10 mouse cellular contexts compared by ENCODE assay signal in genomic region chr7:138454498-138455225, GRCm38 (mm10). TPM values are rescaled to one million over a fixed set of nuclear protein-coding genes. Genes with fewer than 3 reads are reported as not detected.
DNase-seq lines count a peak whose midpoint lies in the region; ATAC-seq and TF ChIP-seq lines count a peak whose summit lies in the region.
"Not testable (repeated sequence)": the region's sequence is repeated elsewhere in the genome, so short reads cannot be mapped to it uniquely, and the experiment has no call there.
"Had no signal": no experiment of that assay in that cellular context is flagged by ENCODE, and none has a peak within 500 bp of the region (broad histone marks: within the 10 kb centered on the region; RNA-seq: fewer than 3 reads in every experiment).

No protein-coding gene starts in this region.

- not testable (repeated sequence) for H3K9me3 ChIP-seq in forebrain, embryonic 12.5 days; hindbrain, embryonic 15.5 days; kidney, embryonic 16.5 days (ENCODE audit: low read length); limb, embryonic 13.5 days

- 0 out of 2 replicates have a peak overlapping the region, but pooled peaks have one; percentile 3 for H3K4me2 ChIP-seq in forebrain, embryonic 12.5 days
- H3K4me2 ChIP-seq in hindbrain, embryonic 15.5 days, result 0 out of 2 replicates have a peak overlapping the region, but pooled peaks have one; percentile 4
- H3K4me2 ChIP-seq in kidney, embryonic 16.5 days (replicated peaks; ENCODE audit: low read depth, low read length), result 0 out of 2 replicates have a peak overlapping the region, but pooled peaks have one; percentile 6
- peak overlapping the region; percentile 21; the same call in 1 of the 2 replicates for H3K4me2 ChIP-seq in limb, embryonic 13.5 days (replicated peaks)

- H3K36me3 ChIP-seq in forebrain, embryonic 12.5 days (replicated peaks); hindbrain, embryonic 15.5 days; kidney, adult 2 months (ENCODE audit: control insufficient read depth, insufficient read depth, low read length); kidney, embryonic 16.5 days (ENCODE audit: insufficient read depth, low read length); limb, embryonic 13.5 days: not testable (repeated sequence)

- H3K9ac ChIP-seq in forebrain, embryonic 12.5 days; hindbrain, embryonic 15.5 days; kidney, embryonic 16.5 days (replicated peaks; ENCODE audit: low read length); limb, embryonic 13.5 days: not testable (repeated sequence)

- not testable (repeated sequence) for H3K4me3 ChIP-seq in forebrain, embryonic 12.5 days (replicated peaks); hindbrain, embryonic 15.5 days; kidney, adult 2 months (ENCODE audit: insufficient read depth, low read depth, low read length); kidney, embryonic 16.5 days (ENCODE audit: low read length); limb, embryonic 13.5 days

- TF ChIP-seq CTCF in kidney, adult 2 months (conservative IDR thresholded peaks at IDR 0.05; ENCODE audit: insufficient read depth, insufficient read length, low read depth, low read length), result not testable (repeated sequence)

- WGBS in forebrain, embryonic 12.5 days, result 41% methylated on average over 14 of the region's 14 CpGs
- 44% methylated on average over 14 of the region's 14 CpGs for whole genome bisulfite sequencing in hindbrain, embryonic 15.5 days
- 23% methylated on average over 14 of the region's 14 CpGs for WGBS in kidney, adult 2 months
- whole genome bisulfite sequencing in kidney, embryonic 16.5 days, result 40% methylated on average over 14 of the region's 14 CpGs
- 38% methylated on average over 14 of the region's 14 CpGs for WGBS in limb, embryonic 13.5 days

- not testable (repeated sequence) for H3K27ac ChIP-seq in forebrain, embryonic 12.5 days; hindbrain, embryonic 15.5 days (replicated peaks); kidney, adult 2 months (ENCODE audit: insufficient read depth, low read depth, low read length); kidney, embryonic 16.5 days (ENCODE audit: low read length); limb, embryonic 13.5 days

- peaks cover 11% of the 10 kb centered on the region for H3K4me1 ChIP-seq in forebrain, embryonic 12.5 days
- H3K4me1 ChIP-seq in hindbrain, embryonic 15.5 days (replicated peaks); kidney, adult 2 months (ENCODE audit: control insufficient read depth, insufficient read depth, low read length); kidney, embryonic 16.5 days (ENCODE audit: insufficient read depth, low read length); limb, embryonic 13.5 days: not testable (repeated sequence)

- H3K27me3 ChIP-seq in forebrain, embryonic 12.5 days; hindbrain, embryonic 15.5 days; kidney, adult 2 months (replicated peaks; ENCODE audit: control insufficient read depth, insufficient read depth, low read length); kidney, embryonic 16.5 days (ENCODE audit: insufficient read depth, low read length); limb, embryonic 13.5 days: not testable (repeated sequence)

- not testable (repeated sequence) for TF ChIP-seq POLR2A in kidney, adult 2 months (IDR thresholded peaks at IDR 0.05; ENCODE audit: low read depth, low read length)

- peak; percentile 48 for DNase-seq in ES-CJ7 (ENCODE audit: low read depth, low spot score)
- DNase-seq in kidney, adult 2 months, result peak; percentile 68
- peak; percentile 40 to 45 for DNase-seq in kidney, postnatal 25 days

- not testable (repeated sequence) for ATAC-seq in forebrain, embryonic 12.5 days (ENCODE audit: low FRiP score); hindbrain, embryonic 15.5 days (ENCODE audit: low FRiP score, low read depth); kidney, embryonic 16.5 days (ENCODE audit: low FRiP score, low TSS enrichment); limb, embryonic 13.5 days (ENCODE audit: low FRiP score, low read depth)

RNA-seq across cellular contexts. Expression of gene Tcerg1l, which starts 57.1 kb away (rescaled TPM):
- polyA plus RNA-seq in forebrain, embryonic 12.5 days (2016; fragmentation: Nextera tagmentation; extraction: Ambion mirVana), result 2.4 and 3.8 TPM in 2 replicates
- 27.0 and 34.6 TPM in 2 replicates for polyA plus RNA-seq in hindbrain, embryonic 15.5 days (2015; fragmentation: Nextera tagmentation; extraction: Ambion mirVana)
- polyA plus RNA-seq in kidney, adult 2 months (2012; rRNA removed), result 0.03 and 0.16 TPM in 2 replicates
- polyA plus RNA-seq in kidney, embryonic 16.5 days (2015; fragmentation: Nextera tagmentation; extraction: Ambion mirVana), result 1.2 and 1.8 TPM in 2 replicates
- 1.2 and 2.1 TPM in 2 replicates for polyA plus RNA-seq in limb, embryonic 13.5 days (2015; fragmentation: Nextera tagmentation; extraction: Ambion mirVana)
- polyA plus RNA-seq: activated CD4-positive, CD25-positive, alpha-beta regulatory T cell, adult 4 months; C2C12; G1E had no signal
